Mouse (Mus musculus): ENCODE data around the gene Prelid3b.

DNA sequence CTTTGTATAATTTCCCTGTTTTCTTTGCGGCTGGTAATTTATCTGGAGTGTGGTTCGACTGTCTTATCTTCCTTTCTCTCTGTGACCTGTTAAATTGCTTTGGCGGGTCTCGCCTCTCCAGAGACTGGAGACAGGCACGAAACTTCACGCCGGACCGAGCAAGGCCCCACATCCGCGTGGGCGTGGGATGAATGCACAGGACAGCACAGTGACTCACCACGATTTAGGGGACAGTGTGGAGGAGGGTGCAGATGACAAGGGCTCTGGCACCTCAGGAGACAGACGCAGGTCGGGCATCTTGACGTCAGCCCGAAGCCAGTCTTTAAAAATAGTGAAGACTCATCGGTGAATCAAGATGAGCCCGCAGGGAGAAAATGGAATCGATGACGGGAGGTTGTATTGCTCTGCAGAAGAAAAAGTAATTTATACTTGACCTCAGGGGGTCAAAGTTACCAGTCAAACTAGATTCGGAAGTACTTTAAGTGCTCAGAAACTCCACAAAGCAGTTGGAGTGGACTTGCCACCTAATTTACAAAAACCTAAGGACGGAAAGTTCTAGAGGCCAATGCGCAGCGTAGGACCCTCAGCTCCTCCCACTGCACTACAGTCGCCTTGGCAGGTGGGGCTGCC lies 30.1 kb upstream of the Prelid3b start:
- no peak for TF ChIP-seq CTCF (IDR thresholded peaks at IDR 0.05; ENCODE audit: control insufficient read depth, insufficient read depth, insufficient replicate concordance, low read depth, low read length)
- TF ChIP-seq POLR2A (IDR thresholded peaks at IDR 0.05; ENCODE audit: control insufficient read depth, low read depth, low read length) = no peak
